Mouse (Mus musculus) cortical plate, adult 2 months (tissue): ENCODE data around the gene Pip4k2a. TPM values are rescaled to one million over a fixed set of nuclear protein-coding genes. Genes with fewer than 3 reads are reported as not detected.

Experiments used
- H3K27ac ChIP-seq: fragments of 200-500 bp; 2 replicates; pipeline ENCODE4 v1.5.1; 2012; ENCODE audit warnings: low read length, control low read depth, inconsistent platforms; ENCODE audit not compliant: insufficient read depth
- H3K4me1 ChIP-seq: fragments of 200-500 bp; 2 replicates; pipeline ENCODE4 v1.6.1; 2011; ENCODE audit warnings: low read length; ENCODE audit not compliant: control insufficient read depth, insufficient read depth
- H3K4me3 ChIP-seq: fragments of 200-500 bp; 2 replicates; pipeline ENCODE4 v1.5.1; 2011; ENCODE audit warnings: mild to moderate bottlenecking, low read length, control low read depth; ENCODE audit not compliant: insufficient read depth
- CTCF ChIP-seq: fragments of 200-500 bp; IDR thresholded peaks from 2 replicates; pipeline ENCODE4 v1.5.1; 2011; ENCODE audit warnings: mild to moderate bottlenecking, control low read depth, low read length; ENCODE audit not compliant: insufficient read depth; ENCODE audit errors: extremely low read depth
- POLR2A ChIP-seq: fragments of 200-500 bp; IDR thresholded peaks from 2 replicates; pipeline ENCODE4 v1.6.1; 2011; ENCODE audit warnings: mild to moderate bottlenecking, low read length, control low read depth; ENCODE audit not compliant: insufficient read depth; ENCODE audit errors: extremely low read depth
- polyA plus RNA-seq: library from polyadenylated mRNA; depleted of rRNA; stranded (reverse); fragments of >200 nt; gene quantifications from 2 replicates; pipeline ENCODE4 v1.2.3, GENCODE M21; 2012

Gene Pip4k2a
- polyA plus RNA-seq, 1 experiment = 58.8 TPM

- no peak for TF ChIP-seq CTCF
- no peak overlapping the region for H3K27ac ChIP-seq
- H3K4me3 ChIP-seq = no peak overlapping the region
- H3K4me1 ChIP-seq = no peaks in the 10 kb centered on the region; the same call in 1 of the 2 replicates
These were observed 105.9 kb downstream of the Pip4k2a start for GRCm38 (mm10) chr2:18891991-18892537.

- TF ChIP-seq POLR2A (no peak), CTCF (no peak)
- H3K4me1 ChIP-seq = no peaks in the 10 kb centered on the region; the same call in 1 of the 2 replicates
- no peak overlapping the region for H3K4me3 ChIP-seq
- no peak overlapping the region for H3K27ac ChIP-seq
These were observed 107.5 kb downstream of the Pip4k2a start for GRCm38 (mm10) chr2:18890227-18891001.

DNA sequence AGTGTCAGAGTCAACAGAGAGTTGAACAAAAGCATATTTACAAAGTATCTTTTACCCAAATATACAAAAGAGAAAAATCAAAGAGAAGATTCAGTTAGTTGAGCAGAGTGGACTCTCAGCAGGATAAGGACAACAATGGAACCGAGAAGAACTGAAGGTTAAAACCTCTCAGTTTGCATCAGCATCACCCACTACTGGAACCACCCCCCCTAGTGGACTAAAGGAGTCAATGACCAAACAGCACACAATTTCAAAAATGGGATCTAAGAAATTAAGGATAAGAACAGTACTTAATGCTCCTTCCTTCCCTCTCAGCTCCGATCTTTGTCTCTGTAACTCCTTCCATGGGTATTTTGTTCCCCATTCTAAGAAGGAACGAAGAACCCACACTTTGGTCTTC lies 113.6 kb downstream of the Pip4k2a start:
- H3K27ac ChIP-seq = no peak overlapping the region
- H3K4me3 ChIP-seq = no peak overlapping the region
- no peaks in the 10 kb centered on the region for H3K4me1 ChIP-seq
- TF ChIP-seq POLR2A (no peak), CTCF (no peak)

DNA sequence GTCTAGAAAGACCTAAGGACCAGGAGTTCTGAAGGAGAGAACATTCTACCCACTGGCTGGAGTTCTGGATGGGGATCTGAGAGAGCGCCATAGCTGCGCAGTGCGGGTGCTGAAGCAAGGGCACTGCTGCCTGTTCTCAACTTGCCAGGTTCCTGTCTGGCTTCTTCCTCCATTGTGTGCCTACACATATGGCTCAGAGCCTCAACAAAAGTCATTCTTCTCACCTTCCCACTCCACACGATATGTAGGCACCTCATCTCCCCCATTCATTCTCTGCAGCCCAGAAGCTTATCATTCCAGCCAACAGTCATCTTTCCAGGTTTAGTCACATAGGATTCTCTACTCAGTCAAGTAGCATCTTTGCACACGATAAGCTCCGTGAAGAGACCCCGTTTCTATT lies 123.3 kb downstream of the Pip4k2a start:
- no peak for TF ChIP-seq POLR2A
- no peak for TF ChIP-seq CTCF
- H3K4me3 ChIP-seq = no peak overlapping the region
- H3K4me1 ChIP-seq = peaks cover 3% of the 10 kb centered on the region; the same call in 1 of the 2 replicates
- H3K27ac ChIP-seq = no peak overlapping the region

- TF ChIP-seq POLR2A (no peak), CTCF (no peak)
- Histone ChIP-seq H3K27ac (no peak overlapping the region), H3K4me1 (peaks cover 3% of the 10 kb centered on the region; the same call in 1 of the 2 replicates), H3K4me3 (no peak overlapping the region)
These were observed 123.9 kb downstream of the Pip4k2a start for GRCm38 (mm10) chr2:18874063-18874462.

DNA sequence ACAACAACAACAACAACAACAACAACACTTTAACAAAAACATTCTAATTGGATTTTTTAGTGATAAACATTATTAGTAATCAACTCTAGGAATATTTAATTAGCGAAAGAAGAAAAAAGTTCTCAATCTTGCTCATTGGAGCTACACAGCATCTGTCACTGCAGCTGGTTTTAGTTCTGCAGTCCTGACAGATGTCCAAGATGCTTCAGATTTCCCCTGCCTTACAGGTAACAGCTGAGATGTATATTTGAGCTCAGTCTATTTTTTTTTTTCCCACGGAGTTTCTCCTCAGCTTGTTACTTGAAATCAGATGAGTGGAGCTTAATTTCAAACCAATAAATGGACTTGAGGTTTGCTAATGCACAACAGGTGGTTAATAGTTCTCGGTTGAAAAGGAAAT lies 124.5 kb downstream of the Pip4k2a start:
- TF ChIP-seq CTCF = no peak
- no peak for TF ChIP-seq POLR2A
- H3K27ac ChIP-seq = no peak overlapping the region
- no peak overlapping the region for H3K4me3 ChIP-seq
- H3K4me1 ChIP-seq = peaks cover 3% of the 10 kb centered on the region; the same call in 1 of the 2 replicates

DNA sequence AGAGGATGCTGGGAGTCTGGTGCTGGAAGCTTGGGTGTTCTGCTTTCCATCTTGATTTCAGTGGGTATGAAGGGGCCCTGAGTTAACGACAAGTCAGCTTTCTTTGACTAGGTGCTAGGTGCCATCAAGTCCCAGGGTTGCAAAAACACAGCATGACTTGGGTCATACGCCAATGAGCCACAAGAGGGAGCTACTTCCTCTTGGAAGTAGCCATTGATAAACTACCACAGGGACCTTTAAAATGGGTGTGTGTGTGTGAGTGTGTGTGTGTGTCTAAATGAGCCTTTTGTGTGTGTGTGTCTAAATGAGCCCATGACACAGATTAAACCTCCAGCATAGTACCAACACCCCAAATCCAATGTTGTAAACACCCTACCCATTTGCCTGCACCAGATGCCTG lies 125.1 kb downstream of the Pip4k2a start:
- peaks cover 3% of the 10 kb centered on the region; the same call in 1 of the 2 replicates for H3K4me1 ChIP-seq
- no peak overlapping the region for H3K4me3 ChIP-seq
- no peak for TF ChIP-seq POLR2A
- TF ChIP-seq CTCF = peak; percentile 75
- H3K27ac ChIP-seq = no peak overlapping the region

DNA sequence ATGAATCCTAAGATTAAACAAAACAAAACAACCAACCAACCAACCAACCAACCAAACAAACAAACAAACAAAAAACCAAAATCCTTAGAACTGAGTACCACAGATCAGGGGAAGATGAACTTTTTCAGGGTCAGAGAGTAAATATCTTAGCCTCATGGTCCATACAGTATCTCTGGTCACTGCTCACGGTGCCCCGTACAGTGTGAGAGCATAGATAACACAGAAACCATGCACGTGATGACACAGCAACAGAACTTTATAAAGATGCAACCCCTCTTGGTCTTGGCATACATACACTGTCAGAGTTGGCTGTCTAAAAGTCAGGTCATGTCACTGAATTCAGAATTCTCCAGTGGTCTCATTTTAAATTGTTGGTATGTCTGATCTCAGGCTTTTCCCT lies 126.8 kb downstream of the Pip4k2a start:
- Histone ChIP-seq H3K27ac (no peak overlapping the region), H3K4me1 (peaks cover 3% of the 10 kb centered on the region), H3K4me3 (no peak overlapping the region)
- TF ChIP-seq CTCF (no peak), POLR2A (no peak)

DNA sequence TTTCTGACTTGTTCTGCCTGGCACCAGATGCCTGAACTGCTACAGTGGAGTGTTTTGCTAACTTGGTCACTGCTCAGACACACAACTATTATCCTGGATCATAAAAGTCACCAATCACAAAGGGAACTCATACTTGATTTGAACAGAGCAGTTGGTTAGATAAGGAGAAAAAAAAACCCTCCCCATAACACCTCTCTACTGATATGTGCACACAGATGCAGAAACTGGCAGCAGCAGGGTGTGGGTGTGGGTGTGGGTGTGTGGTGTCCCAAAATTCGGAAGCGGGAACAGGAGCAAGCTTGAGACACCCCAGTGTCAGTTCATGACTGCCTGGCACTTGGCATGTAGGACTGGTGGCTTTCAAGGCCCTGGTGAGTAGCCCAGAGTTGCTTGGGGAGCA lies 130.9 kb downstream of the Pip4k2a start:
- H3K4me1 ChIP-seq = no peaks in the 10 kb centered on the region; the same call in none of the 2 replicates
- TF ChIP-seq CTCF (no peak), POLR2A (no peak)
- H3K27ac ChIP-seq = no peak overlapping the region
- no peak overlapping the region for H3K4me3 ChIP-seq

- H3K27ac ChIP-seq = no peak overlapping the region
- no peaks in the 10 kb centered on the region; the same call in none of the 2 replicates for H3K4me1 ChIP-seq
- no peak overlapping the region for H3K4me3 ChIP-seq
- no peak for TF ChIP-seq CTCF
- no peak for TF ChIP-seq POLR2A
These were observed 133.2 kb downstream of the Pip4k2a start for GRCm38 (mm10) chr2:18864719-18865118.
